Mouse (Mus musculus) cerebellum, adult 9-10 months (tissue): ENCODE data around the gene Cptp.

Experiments
- DNase-seq: peaks from one replicate; pipeline ENCODE4 v3.0.0; 2022

Gene Cptp

GRCm38 (mm10) chr4:155887674-155888073 is 18.4 kb upstream of the Cptp start:
- DNase-seq = no peak

DNA sequence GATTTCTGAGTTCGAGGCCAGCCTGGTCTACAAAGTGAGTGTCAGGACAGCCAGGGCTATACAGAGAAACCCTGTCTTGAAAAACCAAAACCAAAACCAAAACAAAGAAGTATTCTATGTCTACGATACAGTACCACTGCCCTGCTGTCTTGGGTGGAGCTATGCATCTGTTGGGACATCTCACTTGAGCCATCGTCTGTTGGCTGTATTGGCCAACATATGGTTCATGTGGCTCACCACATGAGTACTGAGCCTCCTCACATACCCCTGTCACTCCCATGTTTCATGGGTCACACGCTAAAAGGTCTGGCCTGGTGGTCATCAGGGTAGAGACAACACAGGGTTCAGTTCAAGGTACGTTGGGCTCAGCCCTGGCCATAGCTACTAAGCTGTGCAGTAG is 17.1 kb upstream of the Cptp start:
- no peak for DNase-seq

DNA sequence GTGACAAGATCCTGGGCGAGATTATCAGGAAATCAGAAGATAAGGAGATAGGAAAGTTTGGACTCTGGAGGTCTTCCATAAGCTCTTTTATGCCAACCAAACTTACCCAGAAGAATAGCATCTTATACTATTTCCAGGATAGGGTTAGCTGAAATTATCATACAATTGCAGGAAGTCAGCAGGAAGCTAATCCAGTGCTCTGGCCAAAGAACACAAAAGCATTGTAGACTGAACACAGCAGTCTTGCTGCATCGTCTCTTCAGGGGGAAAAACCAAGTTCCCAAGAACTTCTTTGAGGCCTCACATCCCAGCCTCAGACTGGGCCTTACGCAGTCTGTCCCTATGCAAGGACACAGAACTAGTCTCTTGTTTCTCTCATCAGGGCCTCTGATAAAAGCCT is 14.3 kb upstream of the Cptp start:
- no peak for DNase-seq

GRCm38 (mm10) chr4:155871404-155871803 is 2.2 kb upstream of the Cptp start:
- DNase-seq = no peak

DNA sequence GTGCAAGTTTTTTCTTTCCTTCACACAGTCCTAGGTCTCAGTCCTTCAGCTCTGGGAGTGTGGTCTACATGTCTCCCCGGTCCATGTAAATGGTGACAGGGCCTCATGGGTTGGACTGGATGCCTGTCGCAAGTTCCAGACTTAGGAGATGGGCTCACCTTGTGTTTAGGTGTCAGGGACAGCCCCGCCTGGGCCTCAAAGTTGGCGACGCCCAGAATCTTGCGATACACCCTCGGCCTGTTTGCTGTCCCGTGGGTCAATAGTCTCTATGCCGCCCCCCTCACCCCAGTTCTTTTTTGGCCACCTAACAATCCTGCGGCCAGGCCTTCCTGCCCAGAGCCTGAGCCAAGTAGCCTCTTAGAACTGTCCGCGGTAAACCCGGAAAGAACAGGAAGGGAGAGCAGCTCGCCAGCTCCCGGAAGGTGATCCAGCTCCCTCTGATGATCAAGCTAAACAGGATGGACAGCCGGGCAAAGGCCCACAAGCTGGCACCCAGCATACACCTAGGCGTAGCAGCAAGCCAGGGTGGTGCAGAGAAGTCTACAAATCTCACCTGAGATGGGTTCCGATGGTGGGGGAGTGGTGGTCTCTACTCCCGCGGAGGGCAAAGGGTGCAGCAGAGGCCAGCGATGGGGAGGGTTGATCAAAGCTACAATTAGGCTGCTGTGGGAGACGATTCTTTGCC is 484 bp downstream of the Cptp start:
- DNase-seq = no peak

DNA sequence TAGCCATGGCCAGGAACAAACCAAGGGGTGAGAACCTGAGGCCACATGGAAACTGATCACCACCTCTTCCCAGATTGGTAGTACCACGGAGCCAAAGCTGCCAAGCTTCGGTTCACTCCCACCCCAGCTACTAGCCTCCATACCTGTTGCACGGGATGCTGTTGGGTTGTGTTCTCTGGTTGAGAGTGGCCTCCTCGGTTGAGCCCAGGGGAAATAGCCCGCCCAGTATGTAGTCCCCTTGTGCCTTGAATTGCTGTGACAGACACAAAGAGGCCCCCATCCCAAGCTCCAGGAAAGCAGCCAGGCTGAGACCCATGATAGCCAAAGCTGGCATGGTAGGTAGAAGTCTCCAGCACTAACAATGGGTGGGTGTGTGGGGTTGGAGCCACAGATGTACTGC is 6.2 kb downstream of the Cptp start, which contains the start of gene Tas1r3:
Gene Tas1r3 (minus strand): TSS at position 362 of the 400 bp plus-strand sequence.
- DNase-seq = peak; percentile 21

DNA sequence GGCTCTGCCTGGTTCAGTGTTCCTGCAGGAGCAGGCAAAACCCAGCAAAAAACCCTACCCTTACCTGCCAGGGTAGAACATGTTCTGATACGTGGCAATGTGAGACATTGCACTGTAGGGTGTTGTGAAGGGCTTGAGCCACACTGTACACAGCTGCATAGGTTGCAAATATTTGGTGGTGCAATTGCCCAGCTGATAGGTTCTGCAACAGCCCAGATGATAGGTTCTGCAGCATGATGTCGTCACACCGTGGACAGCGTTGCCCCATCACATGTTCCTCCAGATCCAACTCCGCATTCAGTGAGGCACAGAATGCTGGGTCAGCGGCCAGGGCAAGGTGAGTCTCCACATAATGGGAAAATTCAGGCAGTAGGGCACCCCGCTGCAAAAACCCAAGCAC is 7.5 kb downstream of the Cptp start:
- no peak for DNase-seq

DNA sequence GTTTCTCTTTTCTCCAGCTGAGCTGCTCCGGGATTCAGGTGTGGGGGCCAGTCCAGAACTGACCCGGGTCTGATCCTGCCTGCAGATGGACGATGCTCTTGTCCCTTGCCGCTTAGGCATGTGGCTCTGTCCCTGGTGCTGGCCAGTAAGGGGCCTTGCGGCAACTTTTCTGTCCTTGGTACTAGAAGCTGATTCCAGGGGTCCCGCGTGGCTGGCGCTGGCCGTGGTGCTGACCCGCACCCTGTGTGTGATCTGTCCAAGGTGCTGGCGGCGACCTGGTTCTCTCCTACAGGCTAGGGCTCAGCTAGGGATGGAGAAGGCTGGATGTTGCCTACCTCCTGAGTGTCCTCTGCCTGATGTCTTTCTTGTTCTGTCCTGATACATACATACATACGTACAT is 9.9 kb downstream of the Cptp start:
- peak; percentile 9 for DNase-seq

DNA sequence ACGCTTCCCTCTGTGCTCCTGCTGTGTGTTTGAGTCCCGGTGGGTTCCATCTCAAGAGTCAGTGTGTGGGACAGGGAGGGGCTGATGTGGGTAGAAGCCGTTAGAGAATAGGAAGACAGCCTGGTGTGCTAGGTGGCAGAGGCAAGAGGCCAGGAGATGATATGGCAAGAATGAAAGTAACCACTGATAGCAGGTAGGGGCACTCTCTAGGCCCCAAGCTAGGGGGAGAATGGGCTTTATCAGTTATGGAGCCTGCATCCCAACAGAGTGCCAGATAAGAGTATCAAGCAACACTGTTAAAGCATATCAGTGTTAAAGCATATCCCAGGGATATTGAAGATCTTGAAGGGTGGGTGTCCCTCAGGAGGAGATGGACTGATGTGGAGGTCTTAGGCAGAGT is 12.4 kb downstream of the Cptp start:
- no peak for DNase-seq

- DNase-seq = no peak
These were observed 13.2 kb downstream of the Cptp start for GRCm38 (mm10) chr4:155856071-155856470.

DNA sequence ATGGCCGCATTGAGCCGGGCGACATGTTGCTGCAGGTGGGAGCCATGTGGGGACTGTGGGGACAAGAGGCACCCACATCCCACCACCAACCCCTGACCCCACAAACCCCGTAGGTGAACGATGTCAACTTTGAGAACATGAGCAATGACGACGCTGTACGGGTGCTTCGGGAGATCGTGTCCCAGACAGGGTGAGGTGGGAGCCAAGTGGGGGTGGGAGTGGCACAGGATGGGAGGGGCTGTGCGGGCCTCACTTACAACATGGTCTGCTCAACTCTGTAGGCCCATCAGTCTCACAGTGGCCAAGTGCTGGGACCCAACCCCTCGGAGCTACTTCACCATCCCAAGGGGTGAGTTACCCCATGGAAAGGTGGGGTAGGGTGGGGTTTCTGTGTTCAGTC is 14.2 kb downstream of the Cptp start:
- DNase-seq = no peak

DNA sequence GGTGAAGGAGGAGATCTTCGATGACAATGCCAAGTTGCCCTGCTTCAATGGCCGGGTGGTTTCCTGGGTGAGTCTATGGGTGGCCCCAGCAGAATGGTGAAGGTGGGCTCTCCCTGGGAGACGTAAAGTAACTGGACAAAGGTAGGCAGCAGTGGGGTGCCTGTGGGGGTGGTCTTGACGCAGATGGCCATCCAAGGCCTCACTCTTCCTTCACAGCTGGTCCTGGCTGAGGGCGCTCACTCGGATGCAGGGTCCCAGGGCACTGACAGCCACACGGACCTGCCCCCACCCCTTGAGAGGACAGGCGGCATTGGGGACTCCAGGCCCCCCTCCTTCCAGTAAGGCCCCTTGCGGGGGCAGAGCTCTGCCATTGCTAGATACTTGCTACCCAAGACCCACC is 15.8 kb downstream of the Cptp start:
- DNase-seq = no peak

- peak; percentile 76 for DNase-seq
These were observed 17.3 kb downstream of the Cptp start for GRCm38 (mm10) chr4:155851951-155852411.

GRCm38 (mm10) chr4:155851368-155851767 is 17.9 kb downstream of the Cptp start:
- DNase-seq = no peak

DNA sequence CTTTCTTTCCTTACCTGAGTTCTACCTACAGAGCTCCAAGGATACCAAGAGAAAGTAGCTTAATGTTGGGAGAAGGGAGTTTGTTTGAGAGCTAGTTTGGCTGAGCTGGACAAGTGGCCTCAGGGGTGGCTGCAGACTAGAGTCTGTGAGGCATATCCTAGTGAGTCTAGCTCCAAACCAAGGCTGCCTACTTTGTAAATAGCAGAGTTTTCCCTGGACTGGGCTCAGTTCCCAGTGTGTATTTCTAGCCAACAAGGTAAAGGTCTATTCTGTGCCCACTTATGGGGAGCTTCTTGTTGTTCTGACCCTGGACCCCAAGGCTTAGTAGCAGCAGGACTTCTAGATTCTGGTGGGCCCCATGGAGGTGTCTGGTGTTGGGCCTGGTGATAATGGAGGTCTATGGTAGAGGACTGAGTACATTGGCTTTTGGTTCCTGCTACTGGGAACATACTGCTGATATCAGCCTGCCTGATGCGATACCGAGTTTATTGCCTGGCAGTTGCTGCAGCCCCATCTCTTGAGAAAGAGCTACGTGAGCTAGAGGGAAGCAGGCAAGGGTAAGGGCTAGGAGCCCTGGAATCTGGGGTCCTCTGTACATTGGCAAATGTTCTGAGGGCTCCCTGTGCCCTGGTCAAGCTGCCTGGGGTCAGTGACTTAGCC is 19.3 kb downstream of the Cptp start:
- DNase-seq = no peak

DNA sequence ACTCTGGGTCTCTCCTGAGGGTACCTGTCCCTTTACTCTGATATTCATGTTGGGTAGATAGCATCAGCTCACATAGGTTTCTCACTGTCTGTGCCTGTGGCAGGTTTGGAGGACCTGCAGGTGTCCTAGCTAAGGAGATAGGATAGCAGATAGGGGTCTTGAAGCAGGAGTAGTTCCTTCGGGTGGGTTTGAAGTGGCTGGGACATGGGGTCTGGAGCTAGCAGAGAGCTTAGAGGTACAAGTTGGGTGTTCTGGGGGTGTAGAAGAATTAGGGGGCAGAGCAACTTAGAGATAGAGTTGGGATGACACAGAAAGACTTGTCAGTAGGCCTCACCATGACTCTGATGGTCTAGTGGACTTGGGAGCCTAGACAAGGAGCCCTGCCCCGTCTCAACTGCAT is 19.8 kb downstream of the Cptp start:
- no peak for DNase-seq

GRCm38 (mm10) chr4:155848434-155849095 is 20.7 kb downstream of the Cptp start:
- no peak for DNase-seq

DNA sequence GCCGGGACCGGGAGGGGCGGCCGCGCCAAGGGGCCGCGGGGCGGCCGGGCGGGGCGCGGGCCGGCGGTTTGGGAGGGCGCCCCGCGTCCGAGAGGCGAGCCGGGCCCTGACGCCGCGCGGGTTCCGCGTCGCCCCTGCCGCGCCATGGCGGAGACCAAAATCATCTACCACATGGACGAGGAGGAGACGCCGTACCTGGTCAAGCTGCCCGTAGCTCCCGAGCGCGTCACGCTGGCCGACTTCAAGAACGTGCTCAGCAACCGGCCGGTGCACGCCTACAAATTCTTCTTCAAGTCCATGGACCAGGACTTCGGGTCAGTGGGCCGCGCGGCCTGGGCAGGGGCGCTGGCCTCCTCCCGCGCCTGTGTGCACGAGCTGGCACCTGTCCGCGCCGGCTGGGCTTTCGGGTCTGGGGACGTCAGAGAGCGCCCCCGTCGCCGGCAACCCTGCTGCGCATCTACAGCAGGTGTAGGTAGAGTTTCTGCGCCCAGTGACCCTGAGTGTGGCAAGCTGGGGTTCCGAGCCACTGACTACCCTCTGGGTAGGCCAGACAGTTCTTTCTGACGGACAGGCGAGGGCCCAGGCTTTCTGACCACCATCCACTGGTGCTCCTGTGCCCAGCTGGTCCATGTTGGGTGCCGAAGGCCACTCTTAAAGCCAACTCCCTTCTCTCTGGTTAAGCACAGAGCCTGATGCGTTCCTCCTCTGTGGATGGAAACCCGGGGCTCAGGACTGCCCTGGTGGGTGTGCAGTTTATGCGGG is 21.5 kb downstream of the Cptp start:
- peak; percentile 69 for DNase-seq

- DNase-seq = peak; percentile 91
These were observed 22.2 kb downstream of the Cptp start, which contains the start of gene Dvl1 for GRCm38 (mm10) chr4:155846871-155847578. Gene Dvl1 (plus strand): TSS chr4:155847402.

- DNase-seq = no peak
These were observed 26.0 kb downstream of the Cptp start for GRCm38 (mm10) chr4:155843231-155843630.

DNA sequence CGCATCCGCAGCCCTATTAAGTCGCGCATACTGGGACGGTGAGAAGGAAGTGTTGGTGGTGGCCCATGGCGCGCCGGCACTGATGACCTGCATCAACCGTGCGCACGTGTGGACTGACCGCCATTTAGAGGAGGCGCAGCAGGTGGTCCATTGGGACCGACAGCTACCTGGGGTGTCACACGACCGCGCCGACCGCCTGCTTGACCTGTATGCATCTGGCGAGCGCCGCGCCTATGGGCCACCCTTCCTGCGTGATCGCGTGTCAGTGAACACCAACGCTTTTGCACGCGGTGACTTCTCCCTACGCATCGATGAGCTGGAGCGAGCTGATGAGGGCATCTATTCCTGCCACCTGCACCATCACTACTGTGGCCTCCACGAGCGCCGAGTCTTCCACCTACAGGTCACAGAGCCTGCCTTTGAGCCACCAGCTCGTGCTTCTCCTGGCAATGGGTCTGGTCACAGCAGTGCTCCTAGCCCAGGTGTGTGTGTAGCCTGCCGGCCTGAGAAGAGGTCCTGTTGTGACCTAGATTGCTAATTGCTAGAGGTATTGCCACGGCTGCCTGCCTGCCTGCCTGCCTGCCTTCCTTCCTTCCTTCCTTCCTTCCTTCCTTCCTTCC is 27.5 kb downstream of the Cptp start:
- no peak for DNase-seq

- DNase-seq = no peak
These were observed 28.2 kb downstream of the Cptp start for GRCm38 (mm10) chr4:155841003-155841454.
